Mouse (Mus musculus) G1E (cell line): ENCODE measurements around the gene Lpcat4. TPM values are rescaled to one million over a fixed set of nuclear protein-coding genes. Genes with fewer than 3 reads are reported as not detected.

Experiments
- ATAC-seq: 2 replicates; pipeline ENCODE4 v1.8.0; 2016; ENCODE audit warnings: mild to moderate bottlenecking; ENCODE audit not compliant: insufficient number of reproducible peaks, poor library complexity, low FRiP score, severe bottlenecking; ENCODE audit errors: extremely low read depth
- DNase-seq: peaks from one replicate; pipeline ENCODE4 v3.0.0; 2012; ENCODE audit warnings: low spot score
- H3K27me3 ChIP-seq: 2 replicates; pipeline ENCODE4 v1.6.1; 2012; ENCODE audit warnings: mild to moderate bottlenecking, low read length, inconsistent platforms; ENCODE audit not compliant: insufficient read depth
- H3K36me3 ChIP-seq: replicated peaks from 2 replicates; pipeline ENCODE3; 2012; ENCODE audit warnings: mild to moderate bottlenecking, inconsistent platforms
- H3K4me1 ChIP-seq: 2 replicates; pipeline ENCODE4 v1.6.1; 2012; ENCODE audit warnings: low read depth, low read length, inconsistent platforms, mixed read lengths; ENCODE audit not compliant: insufficient read depth
- H3K4me3 ChIP-seq: 2 replicates; pipeline ENCODE4 v1.5.1; 2012; ENCODE audit warnings: low read depth, mild to moderate bottlenecking, inconsistent platforms, low read length, moderate library complexity, mixed read lengths
- H3K9me3 ChIP-seq: replicated peaks from 2 replicates; pipeline ENCODE4 v1.6.1; 2012; ENCODE audit warnings: inconsistent platforms
- CTCF ChIP-seq: IDR thresholded peaks from 2 replicates; pipeline ENCODE4 v1.5.1; 2012; ENCODE audit warnings: low read depth, low read length, inconsistent platforms, mixed read lengths
- GATA1 ChIP-seq: IDR thresholded peaks from 2 replicates; pipeline ENCODE4 v1.6.1; 2012; ENCODE audit warnings: borderline replicate concordance, low read length, inconsistent platforms, mixed read lengths
- GATA2 ChIP-seq: IDR thresholded peaks from 2 replicates; pipeline ENCODE4 v1.6.1; 2012; ENCODE audit warnings: low read depth, low read length, inconsistent platforms, borderline replicate concordance
- POLR2AphosphoS5 ChIP-seq: IDR thresholded peaks from 2 replicates; pipeline ENCODE4 v1.6.1; 2012; ENCODE audit warnings: low read depth, low read length, inconsistent platforms; ENCODE audit not compliant: insufficient replicate concordance
- TAL1 ChIP-seq: conservative IDR thresholded peaks from 2 replicates; pipeline ENCODE4 v1.6.1; 2012; ENCODE audit warnings: low read depth, low read length, inconsistent platforms, mixed read lengths
- polyA plus RNA-seq: library from polyadenylated mRNA; stranded (reverse); fragments of >175 nt; gene quantifications from 2 replicates; pipeline ENCODE4 v1.2.3, GENCODE M21; 2012
- total RNA-seq, 2 experiments: library from RNA; stranded (forward) in 1 of 2; stranded (reverse) in 1 of 2; fragments of 200-1000 nt in 1 of 2; fragments of >200 nt in 1 of 2; fragmentation: Nextera tagmentation in 1 of 2; gene quantifications; 2 replicates each; pipeline ENCODE4 v1.2.3; 2014 to 2017

The Lpcat4 gene
- total RNA-seq (2014; fragmentation: Nextera tagmentation), result 20.2 and 24.4 TPM in 2 replicates
- 2.4 and 3.0 TPM in 2 replicates for total RNA-seq (2017)
- 52.9 and 54.2 TPM in 2 replicates for polyA plus RNA-seq

DNA sequence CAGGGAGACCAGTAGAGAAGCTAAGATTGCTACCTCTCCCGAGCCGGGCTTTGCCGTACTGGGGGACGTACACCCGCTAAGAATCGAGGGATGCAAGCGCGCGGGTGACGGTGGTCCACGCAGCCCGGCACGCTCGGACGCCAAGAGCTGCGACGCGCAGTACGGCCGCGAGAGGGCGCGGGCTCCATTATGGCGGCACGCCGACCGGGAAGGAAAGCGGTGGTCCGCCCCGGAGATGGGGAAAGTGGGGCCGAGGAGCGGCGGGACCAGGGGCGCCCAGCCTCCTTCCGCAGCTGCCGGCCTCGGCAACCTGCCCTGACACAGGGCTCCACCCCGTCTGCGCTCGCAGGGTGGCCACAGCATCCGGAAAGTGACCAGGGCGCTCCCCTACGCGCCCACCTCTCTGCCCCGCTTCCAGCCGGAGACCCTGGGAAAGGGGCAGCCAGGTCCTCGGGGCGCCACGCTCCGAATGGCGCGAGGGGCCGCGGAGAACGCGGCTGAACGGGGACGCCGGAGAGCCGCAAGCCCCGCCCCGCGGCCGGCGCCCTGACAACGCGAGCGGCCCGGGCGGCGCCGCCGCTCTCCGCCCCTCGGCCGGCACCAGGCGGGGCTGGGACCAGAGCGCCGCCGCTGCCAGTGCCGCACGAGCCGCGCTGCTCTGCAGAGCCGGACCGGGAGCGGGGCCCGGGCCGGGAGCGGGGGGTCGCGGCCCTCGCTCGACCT, at the start of gene Lpcat4:
Lpcat4 (plus strand) TSS at position 257 of the 723 bp plus-strand sequence.
- Histone ChIP-seq H3K9me3 (no peaks in the 10 kb centered on the region), H3K4me1 (peaks cover 36% of the 10 kb centered on the region), H3K27me3 (no peaks in the 10 kb centered on the region), H3K4me3 (peak within 1 kb of the TSS; percentile 87), H3K36me3 (peaks cover 32% of the 10 kb centered on the region)
- ATAC-seq (peak; percentile 67), DNase-seq (peak; percentile 87)
- TF ChIP-seq POLR2AphosphoS5 (no peak), CTCF (peak; percentile 79; the same call in 1 of the 2 replicates), GATA1 (no peak), GATA2 (no peak), TAL1 (no peak)

DNA sequence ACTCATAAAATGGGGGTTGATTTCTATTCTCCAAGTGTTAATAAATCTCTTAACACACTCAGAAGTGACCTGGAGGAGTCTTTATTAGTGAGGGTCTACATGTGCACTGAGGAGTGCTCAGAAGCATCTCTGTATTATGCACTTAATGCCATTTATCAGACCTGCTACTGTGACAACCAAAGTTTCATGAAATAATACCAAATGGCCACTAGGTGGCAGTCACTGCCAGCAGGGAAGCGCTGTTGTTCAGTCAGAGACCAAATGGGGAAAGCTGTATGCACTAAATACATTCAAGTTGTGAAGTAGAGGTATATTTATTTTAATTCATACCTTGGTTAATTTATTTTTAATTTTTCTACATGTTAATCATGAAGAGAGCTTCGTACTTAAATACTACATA, 42.4 kb upstream of the Lpcat4 start:
- peak; percentile 54 for ATAC-seq
- Histone ChIP-seq H3K36me3 (no peaks in the 10 kb centered on the region), H3K27me3 (no peaks in the 10 kb centered on the region), H3K4me1 (no peaks in the 10 kb centered on the region), H3K4me3 (no peak overlapping the region), H3K9me3 (no peaks in the 10 kb centered on the region)
- TF ChIP-seq CTCF (peak; percentile 64), GATA1 (no peak), GATA2 (no peak), POLR2AphosphoS5 (no peak)
- peak; percentile 27 for DNase-seq

GRCm38 (mm10) chr2:112203056-112203455, 36.2 kb upstream of the Lpcat4 start:
- Histone ChIP-seq H3K36me3 (no peaks in the 10 kb centered on the region), H3K27me3 (no peaks in the 10 kb centered on the region), H3K9me3 (no peaks in the 10 kb centered on the region), H3K4me3 (no peak overlapping the region), H3K4me1 (no peaks in the 10 kb centered on the region)
- no peak for ATAC-seq
- DNase-seq, result no peak
- TF ChIP-seq GATA2 (no peak), CTCF (no peak), GATA1 (no peak), TAL1 (no peak), POLR2AphosphoS5 (no peak)

DNA sequence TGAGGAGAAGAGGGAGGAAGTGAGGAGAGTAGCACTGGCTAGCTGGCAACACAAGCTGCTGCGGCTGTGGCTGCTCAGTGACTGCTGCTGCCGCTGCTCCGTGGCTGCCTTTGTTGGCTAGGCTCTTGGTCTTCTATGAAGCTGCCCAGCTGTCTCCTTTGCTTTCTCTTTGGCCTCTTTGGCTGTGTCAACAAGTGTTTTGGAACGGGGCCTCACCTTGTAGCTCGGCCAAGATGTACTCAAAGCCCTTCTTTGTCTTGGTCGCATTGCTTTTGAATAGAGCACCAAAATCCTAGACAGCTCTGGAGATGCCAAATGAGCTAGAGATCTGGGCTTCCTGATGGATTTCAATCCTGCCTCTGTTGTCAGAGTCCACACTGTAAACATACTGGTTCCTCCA, 29.1 kb upstream of the Lpcat4 start:
- Histone ChIP-seq H3K27me3 (peaks cover 2% of the 10 kb centered on the region; the same call in 1 of the 2 replicates), H3K9me3 (peaks cover 3% of the 10 kb centered on the region; the same call in 1 of the 2 replicates), H3K4me1 (no peaks in the 10 kb centered on the region), H3K4me3 (no peak overlapping the region), H3K36me3 (no peaks in the 10 kb centered on the region)
- DNase-seq (no peak), ATAC-seq (no peak)
- TF ChIP-seq TAL1 (no peak), GATA2 (no peak), CTCF (no peak), POLR2AphosphoS5 (no peak), GATA1 (no peak)

DNA sequence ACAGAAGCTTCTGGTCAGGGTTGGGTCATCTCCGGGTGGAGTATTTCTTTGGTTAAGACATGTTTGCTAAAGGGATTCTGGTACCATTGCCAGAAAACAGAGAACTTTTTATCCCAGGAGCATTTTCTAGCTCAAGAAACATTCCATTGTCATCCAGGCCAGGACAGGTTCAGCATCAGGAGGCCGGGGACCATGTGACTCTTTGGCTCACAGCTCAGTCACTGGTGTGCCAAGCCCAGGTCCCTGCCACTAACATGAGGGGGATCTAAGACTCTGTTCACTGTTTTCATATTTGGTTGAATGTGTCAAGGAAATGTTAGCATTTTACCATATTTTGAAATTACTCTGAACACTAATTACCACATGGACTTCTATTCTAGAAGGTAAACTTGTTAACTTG, 28.6 kb upstream of the Lpcat4 start:
- Histone ChIP-seq H3K36me3 (no peaks in the 10 kb centered on the region), H3K27me3 (peaks cover 2% of the 10 kb centered on the region; the same call in 1 of the 2 replicates), H3K9me3 (peaks cover 3% of the 10 kb centered on the region; the same call in 1 of the 2 replicates), H3K4me1 (no peaks in the 10 kb centered on the region), H3K4me3 (no peak overlapping the region)
- DNase-seq, result no peak
- no peak for ATAC-seq
- TF ChIP-seq GATA1 (no peak), POLR2AphosphoS5 (no peak), GATA2 (no peak), TAL1 (no peak), CTCF (no peak)

- Histone ChIP-seq H3K4me1 (peaks cover 8% of the 10 kb centered on the region; the same call in 1 of the 2 replicates), H3K27me3 (no peaks in the 10 kb centered on the region; the same call in 1 of the 2 replicates), H3K9me3 (no peaks in the 10 kb centered on the region), H3K4me3 (no peak overlapping the region), H3K36me3 (no peaks in the 10 kb centered on the region)
- ATAC-seq (no peak; the same call in 1 of the 2 replicates), DNase-seq (peak; percentile 12)
- no peak for TF ChIP-seq TAL1
- TF ChIP-seq CTCF, result peak; percentile 32; the same call in 1 of the 2 replicates
These were observed 23.3 kb upstream of the Lpcat4 start for GRCm38 (mm10) chr2:112215977-112216376.
